Mouse (Mus musculus) C2C12 (cell line): ENCODE measurements around the gene Moap1.

ENCODE experiments used
- CEBPB ChIP-seq: IDR thresholded peaks from one replicate; pipeline ENCODE4 v1.6.1; 2011; ENCODE audit warnings: low read depth, mild to moderate bottlenecking, control low read depth, moderate library complexity
- CTCF ChIP-seq: IDR thresholded peaks from one replicate; pipeline ENCODE4 v1.5.1; 2011; ENCODE audit not compliant: control insufficient read depth, insufficient read depth, insufficient read length
- MAX ChIP-seq: IDR thresholded peaks from one replicate; pipeline ENCODE4 v1.6.1; 2011; ENCODE audit warnings: mild to moderate bottlenecking, control low read depth
- MYOD1 ChIP-seq: IDR thresholded peaks from one replicate; pipeline ENCODE4 v1.6.1; 2011; ENCODE audit warnings: low read depth; ENCODE audit not compliant: control insufficient read depth, insufficient read length
- USF1 ChIP-seq: IDR thresholded peaks from one replicate; pipeline ENCODE4 v1.6.1; 2011; ENCODE audit warnings: low read depth, mild to moderate bottlenecking, control low read depth, moderate library complexity

GRCm38 (mm10) chr12:102784899-102785592 lies 41.6 kb upstream of the Moap1 start:
- TF ChIP-seq CTCF, result no peak
- no peak for TF ChIP-seq CEBPB
- TF ChIP-seq MAX, result no peak
- no peak for TF ChIP-seq USF1
- no peak for TF ChIP-seq MYOD1
